Mouse (Mus musculus) ES-E14 (cell line): ENCODE data around the gene Ffar3. TPM values are rescaled to one million over a fixed set of nuclear protein-coding genes. Genes with fewer than 3 reads are reported as not detected.

ENCODE experiments used
- DNase-seq: peaks from one replicate; pipeline ENCODE4 v3.0.0-alpha.2; 2013; ENCODE audit warnings: low read depth, low spot score
- H3K27ac ChIP-seq: 2 replicates; pipeline ENCODE4 v1.5.1; 2012; ENCODE audit warnings: low read depth, mild to moderate bottlenecking, low read length, moderate library complexity, mixed read lengths; ENCODE audit not compliant: poor library complexity, insufficient read depth, severe bottlenecking
- H3K36me3 ChIP-seq: 2 replicates; pipeline ENCODE4 v1.6.1; 2012; ENCODE audit warnings: mild to moderate bottlenecking, low read length, moderate library complexity, mixed read lengths; ENCODE audit not compliant: control insufficient read depth, poor library complexity, insufficient read depth, severe bottlenecking
- H3K4me1 ChIP-seq, 2 experiments: fragments of 150-350 bp in 1 of 2; sonication (generic) in 1 of 2; 2 replicates each; pipeline ENCODE4 v1.6.1; 2012; ENCODE audit warnings: low read length in 2 of 2, mild to moderate bottlenecking in 1 of 2, mixed read lengths in 1 of 2; ENCODE audit not compliant: control insufficient read depth in 2 of 2, insufficient read depth in 2 of 2, poor library complexity in 1 of 2
- H3K4me3 ChIP-seq, 2 experiments: fragments of 150-350 bp in 1 of 2; sonication (generic) in 1 of 2; 2 replicates each; pipeline ENCODE4 v1.5.1; 2012; ENCODE audit warnings: low read length in 2 of 2, low read depth in 1 of 2, mild to moderate bottlenecking in 1 of 2, mixed read lengths in 1 of 2; ENCODE audit not compliant: insufficient read depth in 1 of 2, poor library complexity in 1 of 2, severe bottlenecking in 1 of 2
- H3K9ac ChIP-seq: 2 replicates; pipeline ENCODE4 v1.6.1; 2012; ENCODE audit warnings: low read depth, mild to moderate bottlenecking, low read length, mixed read lengths; ENCODE audit not compliant: poor library complexity, insufficient read depth, severe bottlenecking
- H3K9me3 ChIP-seq: fragments of 150-350 bp; sonication (generic); 2 replicates; pipeline ENCODE4 v1.6.1; 2012; ENCODE audit warnings: low read depth, mild to moderate bottlenecking, low read length; ENCODE audit not compliant: control insufficient read depth, insufficient read depth
- CHD2 ChIP-seq: IDR thresholded peaks from 2 replicates; pipeline ENCODE4 v1.6.1; 2014; ENCODE audit warnings: mild to moderate bottlenecking, low read depth, low read length, inconsistent platforms
- HCFC1 ChIP-seq: IDR thresholded peaks from 2 replicates; pipeline ENCODE4 v1.6.1; 2012; ENCODE audit warnings: low read length, inconsistent platforms, borderline replicate concordance; ENCODE audit not compliant: insufficient read depth
- MAFK ChIP-seq: IDR thresholded peaks from 2 replicates; pipeline ENCODE4 v1.6.1; 2014; ENCODE audit warnings: mild to moderate bottlenecking, low read depth, low read length, inconsistent platforms; ENCODE audit not compliant: insufficient read depth
- ZC3H11A ChIP-seq: IDR thresholded peaks from 2 replicates; pipeline ENCODE4 v1.6.1; 2012; ENCODE audit warnings: low read depth, mild to moderate bottlenecking, inconsistent platforms, low read length, borderline replicate concordance
- ZNF384 ChIP-seq: IDR thresholded peaks from 2 replicates; pipeline ENCODE4 v1.6.1; 2012; ENCODE audit warnings: low read depth, low read length, inconsistent platforms
- in situ Hi-C, 2 experiments: fragments of 600-800 bp; cut with MboI; formaldehyde crosslinking; loops; one replicate each; pipeline ENCODE4 v1.15.1; 2025; ENCODE audit warnings: low sequenced_read_pairs in 2 of 2, inconsistent platforms in 1 of 2; ENCODE audit not compliant: unreplicated experiment in 2 of 2
- total RNA-seq: library from RNA; depleted of rRNA; stranded (reverse); fragments of 300-350 nt; gene quantifications from 2 replicates; pipeline ENCODE4 v1.2.3, GENCODE M21; 2012; rRNA removed

Ffar3 gene
- 1.0 and 1.2 TPM in 2 replicates for total RNA-seq

- H3K36me3 ChIP-seq: no peaks in the 10 kb centered on the region
- H3K4me3 ChIP-seq: peak within 1 kb of the TSS; percentile 48 to 49
- DNase-seq: no peak
- no peaks in the 10 kb centered on the region for H3K9me3 ChIP-seq
- in situ Hi-C loops: no loop called here
- peaks cover 0 to 16% of the 10 kb centered on the region in 2 experiments; a peak in 1 of 4 replicates for H3K4me1 ChIP-seq
- H3K27ac ChIP-seq: no peak within 1 kb of the TSS
- H3K9ac ChIP-seq: peak within 1 kb of the TSS; percentile 16; the same call in 1 of the 2 replicates
- TF ChIP-seq ZNF384: no peak
- no peak for TF ChIP-seq ZC3H11A
- no peak for TF ChIP-seq CHD2
- no peak for TF ChIP-seq MAFK
- TF ChIP-seq HCFC1: no peak
These were observed at the start of gene Ffar3 for GRCm38 (mm10) chr7:30856078-30856477. Ffar3 (minus strand) TSS chr7:30856178.

- TF ChIP-seq CHD2 (no peak), ZNF384 (no peak), MAFK (no peak), ZC3H11A (no peak), HCFC1 (no peak)
These were observed 48.1 kb upstream of the Ffar3 start for GRCm38 (mm10) chr7:30904042-30904441.

GRCm38 (mm10) chr7:30895217-30895616 lies 39.2 kb upstream of the Ffar3 start:
- no peaks in the 10 kb centered on the region for H3K36me3 ChIP-seq
- H3K9ac ChIP-seq: no peak overlapping the region
- no peak overlapping the region for H3K4me3 ChIP-seq
- no peak overlapping the region for H3K27ac ChIP-seq
- TF ChIP-seq MAFK (no peak), HCFC1 (no peak), ZNF384 (no peak), ZC3H11A (no peak), CHD2 (no peak)
- DNase-seq: no peak
- in situ Hi-C loops: no loop called here
- H3K9me3 ChIP-seq: no peaks in the 10 kb centered on the region
- H3K4me1 ChIP-seq: peaks cover 0 to 7% of the 10 kb centered on the region in 2 experiments; a peak in 1 of 4 replicates

More at GRCm38 (mm10) chr7:30904042-30904441, 48.1 kb upstream of the Ffar3 start:
- Histone ChIP-seq H3K9ac (no peak overlapping the region), H3K27ac (no peak overlapping the region), H3K4me1 (no peaks in the 10 kb centered on the region; a peak in 1 of 4 replicates), H3K9me3 (no peaks in the 10 kb centered on the region), H3K36me3 (no peaks in the 10 kb centered on the region), H3K4me3 (no peak overlapping the region)
- in situ Hi-C loops: no loop called here
- no peak for DNase-seq

- Histone ChIP-seq H3K9ac (no peak overlapping the region), H3K9me3 (no peaks in the 10 kb centered on the region), H3K4me3 (no peak overlapping the region), H3K36me3 (no peaks in the 10 kb centered on the region), H3K27ac (no peak overlapping the region), H3K4me1 (peaks cover 0 to 7% of the 10 kb centered on the region in 2 experiments; a peak in 1 of 4 replicates)
- no peak for TF ChIP-seq CHD2
- TF ChIP-seq HCFC1: no peak
- no peak for TF ChIP-seq ZC3H11A
- no peak for TF ChIP-seq ZNF384
- TF ChIP-seq MAFK: no peak
- DNase-seq: no peak
- in situ Hi-C loops: no loop called here
These were observed 36.5 kb upstream of the Ffar3 start for GRCm38 (mm10) chr7:30892515-30892914.

- peaks cover 0 to 7% of the 10 kb centered on the region in 2 experiments; a peak in 1 of 4 replicates for H3K4me1 ChIP-seq
- no peak overlapping the region for H3K9ac ChIP-seq
- no peaks in the 10 kb centered on the region for H3K9me3 ChIP-seq
- DNase-seq: no peak
- H3K4me3 ChIP-seq: no peak overlapping the region
- in situ Hi-C loops: no loop called here
- no peak for TF ChIP-seq MAFK
- TF ChIP-seq CHD2: no peak
- no peak for TF ChIP-seq ZC3H11A
- no peak for TF ChIP-seq HCFC1
- no peak for TF ChIP-seq ZNF384
- H3K27ac ChIP-seq: no peak overlapping the region
- H3K36me3 ChIP-seq: no peaks in the 10 kb centered on the region
These were observed 35.8 kb upstream of the Ffar3 start for GRCm38 (mm10) chr7:30891746-30892145.
